Mouse (Mus musculus) olfactory bulb, adult 2 months (tissue): ENCODE data around the gene Fbxw10. TPM values are rescaled to one million over a fixed set of nuclear protein-coding genes. Genes with fewer than 3 reads are reported as not detected.

Source experiments
- H3K27ac ChIP-seq: fragments of 200-500 bp; 2 replicates; pipeline ENCODE4 v1.5.1; 2012; ENCODE audit warnings: low read depth, low read length; ENCODE audit not compliant: insufficient read depth
- H3K4me1 ChIP-seq: fragments of 200-500 bp; 2 replicates; pipeline ENCODE4 v1.6.1; 2012; ENCODE audit warnings: low read length; ENCODE audit not compliant: control insufficient read depth, insufficient read depth
- H3K4me3 ChIP-seq: fragments of 200-500 bp; 2 replicates; pipeline ENCODE4 v1.5.1; 2012; ENCODE audit warnings: mild to moderate bottlenecking, low read depth, low read length, moderate library complexity; ENCODE audit not compliant: insufficient read depth
- CTCF ChIP-seq: fragments of 200-500 bp; IDR thresholded peaks from 2 replicates; pipeline ENCODE4 v1.5.1; 2012; ENCODE audit warnings: low read depth, mild to moderate bottlenecking, low read length, moderate library complexity; ENCODE audit not compliant: insufficient read depth
- POLR2A ChIP-seq: fragments of 200-500 bp; IDR thresholded peaks from 2 replicates; pipeline ENCODE4 v1.6.1; 2012; ENCODE audit warnings: mild to moderate bottlenecking, low read depth, low read length, moderate library complexity; ENCODE audit not compliant: insufficient read depth
- WGBS: fragments of 180-500 bp; shearing (Covaris S2); methylation state at CpG from one replicate; pipeline ENCODE4 v1.1.7; 2018; 5-methylcytosine and 5-hydroxymethylcytosine counted together
- polyA plus RNA-seq: library from polyadenylated mRNA; stranded (reverse); fragments of >200 nt; gene quantifications from 2 replicates; pipeline ENCODE4 v1.2.4, GENCODE M21; 2012; ENCODE audit warnings: low replicate concordance; ENCODE audit not compliant: missing spikeins, insufficient read depth, insufficient read length

Fbxw10 gene
- polyA plus RNA-seq, 1 experiment: not detected

- WGBS: 95% methylated on average over 8 of the region's 8 CpGs
- Histone ChIP-seq H3K4me3 (no peak overlapping the region), H3K27ac (no peak overlapping the region), H3K4me1 (no peaks in the 10 kb centered on the region)
- TF ChIP-seq CTCF (no peak), POLR2A (no peak)
Observed at GRCm38 (mm10) chr11:62883407-62883806, 36.5 kb downstream of the Fbxw10 start.

- Histone ChIP-seq H3K4me1 (no peaks in the 10 kb centered on the region), H3K27ac (no peak overlapping the region), H3K4me3 (no peak overlapping the region)
- WGBS: 89% methylated on average over 5 of the region's 5 CpGs
- TF ChIP-seq CTCF: no peak
Observed at GRCm38 (mm10) chr11:62885323-62885722, 38.5 kb downstream of the Fbxw10 start.

GRCm38 (mm10) chr11:62890796-62891195, 43.9 kb downstream of the Fbxw10 start:
- TF ChIP-seq POLR2A (no peak), CTCF (no peak)
- WGBS: 83% methylated on average over 4 of the region's 4 CpGs

GRCm38 (mm10) chr11:62891763-62892162, 44.9 kb downstream of the Fbxw10 start:
- no peaks in the 10 kb centered on the region for H3K4me1 ChIP-seq
- TF ChIP-seq POLR2A (no peak), CTCF (no peak)

More at GRCm38 (mm10) chr11:62890796-62891195, 43.9 kb downstream of the Fbxw10 start:
- H3K4me3 ChIP-seq: no peak overlapping the region
- H3K27ac ChIP-seq: no peak overlapping the region
- no peaks in the 10 kb centered on the region for H3K4me1 ChIP-seq

GRCm38 (mm10) chr11:62901699-62902323, 54.9 kb downstream of the Fbxw10 start:
- Histone ChIP-seq H3K4me1 (no peaks in the 10 kb centered on the region), H3K4me3 (no peak overlapping the region), H3K27ac (no peak overlapping the region)
- 25% methylated on average over 12 of the region's 12 CpGs for WGBS
- TF ChIP-seq CTCF: no peak
- TF ChIP-seq POLR2A: no peak

More at GRCm38 (mm10) chr11:62891763-62892162, 44.9 kb downstream of the Fbxw10 start:
- no peak overlapping the region for H3K4me3 ChIP-seq
- WGBS: 93% methylated on average over 11 of the region's 11 CpGs
- H3K27ac ChIP-seq: no peak overlapping the region

- no peak for TF ChIP-seq POLR2A
- TF ChIP-seq CTCF: no peak
- H3K27ac ChIP-seq: no peak overlapping the region
- no peaks in the 10 kb centered on the region for H3K4me1 ChIP-seq
- no peak overlapping the region for H3K4me3 ChIP-seq
- WGBS: 70% methylated on average over 6 of the region's 6 CpGs
Observed at GRCm38 (mm10) chr11:62903871-62904495, 57.1 kb downstream of the Fbxw10 start.

GRCm38 (mm10) chr11:62909720-62910306, 62.9 kb downstream of the Fbxw10 start:
- Histone ChIP-seq H3K27ac (no peak overlapping the region), H3K4me1 (peaks cover 5% of the 10 kb centered on the region), H3K4me3 (no peak overlapping the region)
- TF ChIP-seq CTCF (no peak), POLR2A (no peak)
- WGBS: 86% methylated on average over 3 of the region's 3 CpGs

GRCm38 (mm10) chr11:62911362-62911761, 64.5 kb downstream of the Fbxw10 start:
- TF ChIP-seq POLR2A: no peak
- TF ChIP-seq CTCF: no peak
- Histone ChIP-seq H3K4me1 (peaks cover 5% of the 10 kb centered on the region), H3K4me3 (no peak overlapping the region), H3K27ac (peak overlapping the region; percentile 12; the same call in 1 of the 2 replicates)
- 24% methylated on average over 8 of the region's 8 CpGs for WGBS

GRCm38 (mm10) chr11:62913141-62913540, 66.3 kb downstream of the Fbxw10 start:
- 94% methylated on average over 2 of the region's 2 CpGs for WGBS
- no peak for TF ChIP-seq CTCF
- H3K27ac ChIP-seq: no peak overlapping the region
- H3K4me3 ChIP-seq: no peak overlapping the region
- peaks cover 5% of the 10 kb centered on the region for H3K4me1 ChIP-seq

GRCm38 (mm10) chr11:62914532-62914931, 67.7 kb downstream of the Fbxw10 start:
- H3K4me3 ChIP-seq: no peak overlapping the region

More at GRCm38 (mm10) chr11:62914532-62914931, 67.7 kb downstream of the Fbxw10 start:
- Histone ChIP-seq H3K27ac (no peak overlapping the region), H3K4me1 (peaks cover 5% of the 10 kb centered on the region)
- TF ChIP-seq CTCF (no peak), POLR2A (no peak)
- 74% methylated on average over 6 of the region's 6 CpGs for WGBS
